Mouse (Mus musculus) stomach, embryonic 15.5 days (tissue): ENCODE measurements at regions not wholly inside any gene's neighbourhood (a gene's known extent, or its start where the extent isn't known, plus 50 kb on each side); places are given as distances from the start of the nearest gene placed in this dataset.

Experiments
- ATAC-seq: fragments of 200-750 bp; cut with Nextera tagmentation; 2 replicates; pipeline ENCODE4 v1.8.0; 2017; ENCODE audit warnings: low read depth, moderate number of reproducible peaks, moderate TSS enrichment; ENCODE audit not compliant: insufficient read depth, low FRiP score
- H3K27ac ChIP-seq: fragments of 300-500 bp; sonication (generic); 2 replicates; pipeline ENCODE4 v1.5.1; 2015; ENCODE audit warnings: mild to moderate bottlenecking, inconsistent platforms
- H3K27me3 ChIP-seq: fragments of 300-500 bp; sonication (generic); replicated peaks from 2 replicates; pipeline ENCODE4 v1.6.1; 2015; ENCODE audit warnings: inconsistent platforms
- H3K36me3 ChIP-seq: fragments of 300-500 bp; sonication (generic); 2 replicates; pipeline ENCODE4 v1.6.1; 2015; ENCODE audit warnings: inconsistent platforms
- H3K4me1 ChIP-seq: fragments of 300-500 bp; sonication (generic); 2 replicates; pipeline ENCODE4 v1.6.1; 2015; ENCODE audit warnings: inconsistent platforms
- H3K4me2 ChIP-seq: fragments of 300-500 bp; sonication (generic); 2 replicates; pipeline ENCODE4 v1.6.1; 2015; ENCODE audit warnings: mild to moderate bottlenecking, inconsistent platforms
- H3K4me3 ChIP-seq: fragments of 300-500 bp; sonication (generic); replicated peaks from 2 replicates; pipeline ENCODE4 v1.5.1; 2015; ENCODE audit warnings: inconsistent platforms
- H3K9ac ChIP-seq: fragments of 300-500 bp; sonication (generic); 2 replicates; pipeline ENCODE4 v1.6.1; 2015; ENCODE audit warnings: inconsistent platforms
- H3K9me3 ChIP-seq: fragments of 300-500 bp; sonication (generic); 2 replicates; pipeline ENCODE4 v1.6.1; 2016; ENCODE audit warnings: inconsistent platforms
- WGBS: fragments of 180-500 bp; shearing (Covaris S2); methylation state at CpG from one replicate; pipeline ENCODE4 v1.1.7; 2015; 5-methylcytosine and 5-hydroxymethylcytosine counted together

DNA sequence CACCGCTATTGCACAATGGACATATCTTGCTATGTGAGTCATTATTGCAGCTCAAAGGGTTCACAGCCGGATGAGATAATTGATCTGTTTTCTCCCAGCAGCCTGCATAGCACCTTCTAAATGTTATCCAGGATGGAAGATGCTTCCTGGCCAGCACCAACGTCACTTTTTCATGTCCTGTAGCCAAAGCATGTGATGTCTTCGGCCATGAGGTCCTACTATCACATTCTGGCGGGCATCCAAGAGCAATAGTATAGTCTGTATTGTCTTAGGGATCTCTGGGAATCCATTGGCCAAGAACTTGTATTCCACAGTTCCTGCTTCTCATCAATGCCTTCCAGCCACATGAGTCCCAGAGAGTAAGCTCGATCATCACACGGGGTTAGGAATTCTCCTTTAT is 70.6 kb downstream of the Npy start:
- H3K36me3 ChIP-seq, result no peaks in the 10 kb centered on the region
- no peaks in the 10 kb centered on the region for H3K27me3 ChIP-seq
- H3K27ac ChIP-seq, result no peak overlapping the region
- no peak overlapping the region for H3K4me3 ChIP-seq
- H3K4me1 ChIP-seq, result no peaks in the 10 kb centered on the region
- H3K9me3 ChIP-seq, result no peaks in the 10 kb centered on the region
- H3K4me2 ChIP-seq, result no peak overlapping the region
- ATAC-seq, result no peak
- WGBS, result 85% methylated on average over 7 of the region's 7 CpGs
- H3K9ac ChIP-seq, result no peak overlapping the region

DNA sequence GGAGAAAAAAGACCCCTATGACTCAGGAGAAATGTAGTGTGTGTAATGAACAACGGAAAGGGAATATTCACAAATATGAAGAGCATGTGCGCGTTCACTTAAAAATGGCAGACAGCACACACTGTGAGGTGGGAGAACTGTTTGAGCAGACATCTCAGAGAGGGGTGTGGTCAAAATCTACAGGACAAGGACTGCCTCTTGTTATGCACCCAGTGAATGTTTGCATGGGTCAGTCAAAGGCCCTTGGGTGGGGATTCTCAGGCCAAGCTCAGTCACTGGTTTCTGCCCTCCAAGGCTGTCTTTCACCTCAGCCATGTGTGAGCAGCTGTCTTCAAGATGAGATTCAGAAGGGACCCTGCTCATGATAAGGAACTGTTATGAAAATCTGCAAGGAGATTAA is 76.6 kb downstream of the Npy start:
- no peak for ATAC-seq
- no peaks in the 10 kb centered on the region for H3K4me1 ChIP-seq
- no peak overlapping the region for H3K27ac ChIP-seq
- no peak overlapping the region for H3K9ac ChIP-seq
- H3K36me3 ChIP-seq, result no peaks in the 10 kb centered on the region
- no peaks in the 10 kb centered on the region for H3K9me3 ChIP-seq
- H3K4me3 ChIP-seq, result no peak overlapping the region
- no peak overlapping the region for H3K4me2 ChIP-seq
- 99% methylated on average over 3 of the region's 3 CpGs for WGBS
- H3K27me3 ChIP-seq, result no peaks in the 10 kb centered on the region

DNA sequence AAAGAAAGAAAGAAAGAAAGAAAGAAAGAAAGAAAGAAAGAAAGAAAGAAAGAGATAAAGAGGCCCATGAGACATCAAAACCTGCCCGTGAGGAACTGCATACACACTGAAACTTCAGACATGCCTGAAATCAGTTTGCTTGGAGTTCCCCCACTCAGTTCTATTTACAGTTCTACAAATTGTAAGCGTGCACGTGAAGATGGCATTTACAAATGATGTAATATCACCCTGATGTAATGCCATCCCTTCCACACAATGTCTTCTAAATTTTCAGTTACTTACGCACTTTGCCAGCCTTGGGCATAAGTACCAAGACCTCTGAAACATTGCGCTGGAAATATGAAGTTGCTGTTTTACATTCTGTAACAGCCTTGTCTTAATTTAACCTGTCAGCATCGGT is 79.0 kb downstream of the Npy start:
- H3K4me2 ChIP-seq, result no peak overlapping the region
- no peaks in the 10 kb centered on the region for H3K4me1 ChIP-seq
- 72% methylated on average over 6 of the region's 6 CpGs for WGBS
- H3K4me3 ChIP-seq, result no peak overlapping the region
- H3K36me3 ChIP-seq, result no peaks in the 10 kb centered on the region
- H3K9me3 ChIP-seq, result no peaks in the 10 kb centered on the region
- ATAC-seq, result no peak
- H3K9ac ChIP-seq, result no peak overlapping the region
- no peaks in the 10 kb centered on the region for H3K27me3 ChIP-seq
- H3K27ac ChIP-seq, result no peak overlapping the region

DNA sequence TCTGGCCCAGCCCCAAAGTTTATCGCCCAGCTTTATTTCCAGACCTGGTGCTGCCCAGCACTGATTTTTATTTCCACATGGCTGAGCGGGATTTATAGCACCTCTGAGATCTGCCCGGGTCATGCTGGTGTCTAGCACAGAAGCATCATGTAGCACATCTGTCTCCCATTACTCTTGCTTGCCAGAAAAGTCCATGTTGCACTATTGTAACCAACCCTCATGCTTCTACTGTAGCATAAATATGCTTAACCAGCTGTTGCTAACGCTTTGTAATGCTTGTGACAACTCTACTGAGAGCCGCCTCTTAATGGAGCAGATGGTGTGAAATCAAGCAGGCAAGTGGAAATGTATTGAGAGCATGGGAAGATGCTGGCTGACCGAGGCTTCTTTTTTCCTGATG is 81.5 kb downstream of the Npy start:
- no peak overlapping the region for H3K4me3 ChIP-seq
- ATAC-seq, result no peak

DNA sequence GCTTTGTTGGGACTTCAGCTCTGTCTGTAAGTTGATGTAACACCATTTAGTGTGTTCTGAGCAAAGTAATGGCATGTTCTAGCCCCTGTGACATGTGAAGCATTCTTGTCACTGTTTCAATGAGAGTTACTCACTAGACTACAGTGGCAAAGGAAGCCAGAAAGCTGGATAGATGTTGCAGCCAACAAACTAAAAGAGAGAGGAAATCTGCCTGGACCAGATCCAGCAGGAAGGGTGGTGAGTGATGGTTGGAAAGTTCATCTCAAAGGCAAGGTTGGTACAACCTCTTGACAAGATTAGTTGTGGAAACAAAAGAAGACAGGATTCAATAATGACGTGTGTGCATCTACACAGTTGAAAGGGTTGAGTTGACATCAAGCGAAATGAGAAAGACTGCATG is 83.9 kb downstream of the Npy start:
- 79% methylated on average over 2 of the region's 2 CpGs for WGBS
- H3K27me3 ChIP-seq, result no peaks in the 10 kb centered on the region
- H3K4me2 ChIP-seq, result no peak overlapping the region
- no peaks in the 10 kb centered on the region for H3K9me3 ChIP-seq
- H3K4me3 ChIP-seq, result no peak overlapping the region
- ATAC-seq, result no peak
- no peaks in the 10 kb centered on the region for H3K36me3 ChIP-seq
- H3K4me1 ChIP-seq, result no peaks in the 10 kb centered on the region
- H3K27ac ChIP-seq, result no peak overlapping the region
- no peak overlapping the region for H3K9ac ChIP-seq

More for the DNA sequence above, 81.5 kb downstream of the Npy start:
- WGBS, result 54% methylated on average over 6 of the region's 6 CpGs
- Histone ChIP-seq H3K27ac (no peak overlapping the region), H3K36me3 (no peaks in the 10 kb centered on the region), H3K4me1 (no peaks in the 10 kb centered on the region), H3K4me2 (no peak overlapping the region), H3K9ac (no peak overlapping the region), H3K27me3 (no peaks in the 10 kb centered on the region), H3K9me3 (no peaks in the 10 kb centered on the region)

DNA sequence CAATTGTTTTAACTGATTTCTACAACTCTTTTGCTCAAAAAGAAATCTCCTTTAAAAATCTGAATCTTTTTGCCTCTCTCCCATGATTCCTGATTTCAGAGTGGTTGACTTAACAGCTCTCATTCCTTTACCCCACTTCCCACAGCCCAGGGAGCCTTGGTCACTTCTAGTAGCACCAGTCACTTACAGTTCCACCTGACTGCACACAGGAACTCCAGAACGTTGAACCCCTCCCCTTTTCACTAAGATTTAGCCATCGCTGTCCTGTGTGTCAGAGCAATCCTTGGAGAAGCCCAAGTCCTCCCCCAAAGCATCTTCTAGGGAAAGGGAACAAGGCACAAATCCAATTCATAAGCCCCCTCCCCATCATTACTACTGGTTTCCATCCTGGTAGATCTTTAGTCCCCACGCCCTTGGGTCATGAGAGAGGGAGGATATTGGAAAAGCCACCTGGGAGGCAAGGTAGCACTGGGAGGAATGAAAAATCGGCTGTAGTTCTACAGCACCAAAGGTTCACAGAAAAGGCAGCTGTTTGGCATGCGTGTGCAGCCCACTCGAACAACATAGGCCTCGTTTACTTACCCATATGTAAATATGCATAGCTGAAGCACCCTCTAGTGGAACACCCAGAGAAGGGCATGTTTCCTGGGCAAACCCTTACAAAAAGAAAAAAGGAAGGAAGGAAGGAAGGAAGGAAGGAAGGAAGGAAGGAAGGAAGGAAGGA is 96.7 kb downstream of the Npy start:
- Histone ChIP-seq H3K27me3 (no peaks in the 10 kb centered on the region), H3K27ac (no peak overlapping the region), H3K4me3 (no peak overlapping the region), H3K4me2 (no peak overlapping the region), H3K36me3 (no peaks in the 10 kb centered on the region), H3K9ac (no peak overlapping the region), H3K9me3 (no peaks in the 10 kb centered on the region), H3K4me1 (no peaks in the 10 kb centered on the region)
- 41% methylated on average over 7 of the region's 7 CpGs for WGBS
- ATAC-seq, result no peak

DNA sequence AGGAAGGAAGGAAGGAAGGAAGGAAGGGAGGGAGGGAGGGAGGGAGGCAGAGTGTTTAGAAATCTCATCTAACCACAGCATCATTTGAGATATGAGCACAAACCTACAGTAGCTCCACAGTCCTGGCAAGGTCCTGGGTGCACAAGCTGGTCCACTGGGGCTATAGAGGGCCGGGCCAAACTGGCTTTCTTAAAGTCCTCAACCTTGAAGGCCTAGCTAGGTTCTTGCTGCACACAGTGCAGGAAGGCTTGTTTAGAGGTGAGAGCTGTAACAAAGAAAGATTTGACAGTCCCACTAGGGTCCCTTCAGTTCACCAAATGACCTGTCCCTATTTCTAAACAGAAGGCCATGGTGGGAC is 97.3 kb downstream of the Npy start:
- ATAC-seq, result no peak
- Histone ChIP-seq H3K9me3 (no peaks in the 10 kb centered on the region), H3K4me2 (no peak overlapping the region), H3K27ac (no peak overlapping the region), H3K4me3 (no peak overlapping the region), H3K27me3 (no peaks in the 10 kb centered on the region), H3K4me1 (no peaks in the 10 kb centered on the region), H3K36me3 (no peaks in the 10 kb centered on the region), H3K9ac (no peak overlapping the region)
- WGBS, result 90% methylated on average over 1 of the region's 1 CpGs

DNA sequence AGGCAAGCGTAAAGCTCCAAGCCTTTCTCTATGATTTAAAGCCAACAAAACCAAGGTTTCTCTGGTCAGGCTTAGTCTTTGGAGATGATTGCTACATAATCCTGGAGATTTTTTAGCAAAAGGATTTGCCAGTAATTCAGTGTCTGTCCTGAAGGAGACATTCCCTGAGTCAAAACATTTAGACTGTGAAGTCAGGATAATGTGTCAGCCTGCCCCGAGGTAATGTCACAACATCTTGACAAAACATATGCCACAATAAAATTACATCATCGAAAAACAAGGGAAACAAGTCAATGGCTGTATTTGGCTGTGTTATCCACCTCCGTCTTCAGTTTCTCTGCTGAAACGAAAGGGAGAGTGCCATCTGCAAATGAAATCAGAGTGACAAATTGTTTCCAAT is 101.8 kb downstream of the Npy start:
- Histone ChIP-seq H3K4me2 (no peak overlapping the region), H3K4me3 (no peak overlapping the region), H3K9ac (no peak overlapping the region), H3K27me3 (no peaks in the 10 kb centered on the region), H3K27ac (no peak overlapping the region), H3K4me1 (no peaks in the 10 kb centered on the region), H3K36me3 (no peaks in the 10 kb centered on the region), H3K9me3 (no peaks in the 10 kb centered on the region)
- 74% methylated on average over 5 of the region's 5 CpGs for WGBS
- no peak for ATAC-seq

DNA sequence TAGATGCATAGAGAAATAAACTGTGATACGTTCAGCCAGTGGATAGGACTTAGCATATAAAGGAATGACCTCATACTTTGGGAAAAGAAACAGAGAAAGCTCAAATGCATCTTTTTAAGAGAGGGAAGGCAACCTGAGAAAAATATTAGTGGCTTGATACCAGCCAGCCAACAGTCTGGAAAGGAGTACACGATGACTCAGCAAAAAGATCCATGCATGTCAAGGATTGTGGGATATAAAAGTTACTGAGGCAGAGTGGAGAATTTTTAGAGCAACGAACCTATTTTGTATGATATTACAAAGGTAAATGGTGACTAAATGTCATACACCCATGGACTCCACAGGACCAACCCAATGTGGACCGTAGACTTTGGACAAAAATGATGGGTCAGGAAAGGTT is 105.6 kb downstream of the Npy start:
- H3K9ac ChIP-seq, result no peak overlapping the region
- H3K4me2 ChIP-seq, result no peak overlapping the region
- ATAC-seq, result no peak
- no peak overlapping the region for H3K27ac ChIP-seq
- no peaks in the 10 kb centered on the region for H3K9me3 ChIP-seq
- H3K4me1 ChIP-seq, result no peaks in the 10 kb centered on the region
- no peak overlapping the region for H3K4me3 ChIP-seq
- H3K27me3 ChIP-seq, result no peaks in the 10 kb centered on the region
- 71% methylated on average over 4 of the region's 4 CpGs for WGBS
- no peaks in the 10 kb centered on the region for H3K36me3 ChIP-seq

DNA sequence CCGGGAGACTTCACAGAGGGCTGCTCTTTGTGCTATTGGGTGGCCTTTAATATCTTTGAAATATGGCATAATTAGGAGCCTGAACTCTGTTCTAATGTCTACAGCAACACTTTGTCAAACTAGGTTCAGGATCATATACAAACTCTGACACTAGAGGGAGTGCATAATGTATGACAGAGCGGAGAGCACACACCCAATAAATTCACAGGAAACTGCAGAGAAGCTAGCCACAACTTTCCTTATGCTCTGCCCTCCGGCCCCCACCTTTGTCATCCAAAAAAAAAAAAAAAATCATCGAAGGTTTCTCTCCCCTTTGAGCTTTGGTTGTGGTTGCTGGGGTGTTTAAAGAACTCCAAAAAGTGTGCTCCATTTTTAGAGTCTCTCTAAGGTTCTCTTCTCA is 107.6 kb downstream of the Npy start:
- Histone ChIP-seq H3K9ac (no peak overlapping the region), H3K4me3 (no peak overlapping the region), H3K9me3 (no peaks in the 10 kb centered on the region), H3K4me2 (no peak overlapping the region), H3K27ac (no peak overlapping the region), H3K27me3 (no peaks in the 10 kb centered on the region), H3K36me3 (no peaks in the 10 kb centered on the region), H3K4me1 (no peaks in the 10 kb centered on the region)
- 24% methylated on average over 4 of the region's 4 CpGs for WGBS
- peak; percentile 47; the same call in 1 of the 2 replicates for ATAC-seq

DNA sequence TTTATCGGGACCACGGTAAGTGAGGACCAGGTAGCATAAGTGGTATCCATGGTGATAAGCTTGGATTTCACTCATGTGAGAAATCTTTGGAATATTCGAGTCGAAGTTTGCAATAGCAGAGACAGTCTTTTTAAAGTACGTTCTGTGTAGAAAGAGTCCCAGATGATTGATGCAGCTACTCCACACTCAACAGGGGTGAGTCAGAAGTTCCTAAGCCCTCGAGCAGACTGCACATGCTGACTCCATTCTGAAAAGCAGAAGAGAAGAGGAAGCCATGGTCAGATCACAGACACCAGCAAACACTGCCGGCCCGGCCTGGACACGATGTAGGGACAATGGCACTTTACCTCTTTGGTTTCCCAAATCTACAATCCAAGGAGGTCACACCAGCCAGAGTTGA is 120.6 kb downstream of the Npy start:
- H3K9me3 ChIP-seq, result no peaks in the 10 kb centered on the region
- H3K4me2 ChIP-seq, result no peak overlapping the region
- ATAC-seq, result no peak
- no peak overlapping the region for H3K4me3 ChIP-seq
- no peak overlapping the region for H3K27ac ChIP-seq
- no peaks in the 10 kb centered on the region for H3K36me3 ChIP-seq
- 76% methylated on average over 9 of the region's 9 CpGs for WGBS
- H3K27me3 ChIP-seq, result no peaks in the 10 kb centered on the region
- H3K9ac ChIP-seq, result no peak overlapping the region
- no peaks in the 10 kb centered on the region for H3K4me1 ChIP-seq

DNA sequence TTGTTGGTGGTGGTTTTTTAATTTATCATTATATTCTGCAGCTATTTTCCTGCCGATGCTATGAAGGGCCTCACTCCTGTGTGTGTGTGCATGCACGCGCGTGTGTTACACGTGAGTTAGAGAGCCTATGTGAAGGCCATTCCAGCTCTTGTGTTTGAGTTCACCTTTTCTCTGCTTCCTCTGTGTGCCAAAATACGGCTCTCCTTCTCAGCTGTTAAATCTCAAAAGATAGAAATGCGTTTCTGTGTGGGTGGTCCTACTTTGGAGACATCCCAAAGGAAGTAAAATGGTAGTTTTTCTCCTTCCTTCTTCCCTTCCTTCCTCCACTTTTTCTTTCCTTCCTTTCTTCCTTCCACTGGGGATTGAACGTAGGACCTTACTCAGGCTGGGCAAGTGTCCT is 136.4 kb downstream of the Npy start:
- 84% methylated on average over 8 of the region's 8 CpGs for whole genome bisulfite sequencing
- H3K9me3 ChIP-seq, result no peaks in the 10 kb centered on the region
- no peak overlapping the region for H3K4me3 ChIP-seq
- no peaks in the 10 kb centered on the region for H3K4me1 ChIP-seq
- no peak overlapping the region for H3K27ac ChIP-seq
- no peak overlapping the region for H3K4me2 ChIP-seq
- ATAC-seq, result no peak
- H3K27me3 ChIP-seq, result no peaks in the 10 kb centered on the region
- no peaks in the 10 kb centered on the region for H3K36me3 ChIP-seq
- no peak overlapping the region for H3K9ac ChIP-seq

DNA sequence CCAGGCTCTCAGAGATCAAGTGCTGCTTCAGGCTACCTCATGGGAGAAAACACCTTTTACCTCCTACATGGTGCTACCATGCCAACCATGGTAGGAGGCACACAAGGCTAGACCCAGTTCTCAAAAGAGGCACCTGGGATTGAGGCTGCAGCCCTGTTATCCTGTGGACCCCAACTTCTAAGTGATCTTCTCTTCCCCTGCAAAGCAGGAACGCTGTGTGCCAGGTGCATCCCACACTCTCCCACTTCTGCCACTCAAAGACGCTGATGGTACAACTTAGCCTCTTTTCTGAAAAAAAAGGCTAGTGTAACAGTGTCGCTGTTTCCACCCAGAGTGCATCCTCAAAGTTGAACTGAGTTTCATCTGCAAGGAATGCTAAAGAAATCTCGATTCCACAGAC is 138.7 kb downstream of the Npy start:
- H3K36me3 ChIP-seq, result no peaks in the 10 kb centered on the region
- no peaks in the 10 kb centered on the region for H3K27me3 ChIP-seq
- H3K4me2 ChIP-seq, result no peak overlapping the region
- no peak overlapping the region for H3K27ac ChIP-seq
- H3K9me3 ChIP-seq, result no peaks in the 10 kb centered on the region
- WGBS, result 81% methylated on average over 4 of the region's 4 CpGs
- no peak overlapping the region for H3K4me3 ChIP-seq
- no peak overlapping the region for H3K9ac ChIP-seq
- ATAC-seq, result no peak
- H3K4me1 ChIP-seq, result no peaks in the 10 kb centered on the region
